Mouse (Mus musculus) ES-Bruce4 (cell line): ENCODE measurements at regions not wholly inside any gene's neighbourhood (a gene's known extent, or its start where the extent isn't known, plus 50 kb on each side); places are given as distances from the start of the nearest gene placed in this dataset.

ENCODE experiments used
- CTCF ChIP-seq: IDR thresholded peaks from one replicate; pipeline ENCODE4 v1.8.1; 2011; ENCODE audit warnings: low read depth, low read length
- EP300 ChIP-seq: IDR thresholded peaks from 2 replicates; pipeline ENCODE4 v1.6.1; 2011; ENCODE audit warnings: low read depth, low read length; ENCODE audit not compliant: insufficient read depth
- POLR2A ChIP-seq: IDR thresholded peaks from one replicate; pipeline ENCODE4 v1.8.1; 2011; ENCODE audit warnings: low read length; ENCODE audit not compliant: insufficient read depth

DNA sequence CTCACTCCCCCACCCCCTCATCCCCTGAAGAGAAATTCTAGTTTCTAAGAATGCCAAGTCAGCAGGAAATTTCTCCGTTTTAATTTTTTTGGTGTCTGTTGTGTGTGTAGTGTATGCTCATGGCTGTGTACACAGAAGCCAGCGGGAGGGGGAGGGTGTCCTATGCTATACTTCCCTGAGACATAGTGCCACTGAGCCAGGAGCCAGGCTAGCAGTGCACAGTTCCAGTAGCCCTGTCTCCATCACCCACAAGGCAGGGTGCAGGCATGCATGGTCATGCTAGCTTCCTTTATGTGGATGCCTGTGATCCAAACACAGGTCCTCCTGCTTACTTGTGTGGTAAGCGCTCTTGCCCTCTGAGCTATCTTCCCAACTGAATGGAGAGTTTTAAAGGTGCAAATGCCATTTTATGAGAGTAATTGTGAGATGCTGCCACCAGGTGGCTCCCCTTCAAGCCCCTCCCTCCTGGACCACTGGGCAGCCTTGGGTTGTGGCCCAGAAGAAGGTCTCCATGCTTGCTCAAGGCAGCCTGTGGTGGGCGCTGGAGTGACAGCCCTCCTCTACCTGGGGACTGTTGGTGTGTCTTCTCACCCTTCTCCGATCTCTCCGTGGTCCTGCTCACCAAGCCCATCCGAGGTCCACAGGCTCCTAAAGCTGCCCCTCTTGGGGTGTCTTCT, 76.8 kb downstream of the Inhbb start:
- TF ChIP-seq CTCF (peak; percentile 89), POLR2A (no peak), EP300 (peak; percentile 14; the same call in 1 of the 2 replicates)
